Mouse (Mus musculus): ENCODE measurements around the gene Nppb. TPM values are rescaled to one million over a fixed set of nuclear protein-coding genes. Genes with fewer than 3 reads are reported as not detected.

Gene Nppb
- polyA plus RNA-seq, 1 experiment from 2014 or later: 0.21 TPM

DNA sequence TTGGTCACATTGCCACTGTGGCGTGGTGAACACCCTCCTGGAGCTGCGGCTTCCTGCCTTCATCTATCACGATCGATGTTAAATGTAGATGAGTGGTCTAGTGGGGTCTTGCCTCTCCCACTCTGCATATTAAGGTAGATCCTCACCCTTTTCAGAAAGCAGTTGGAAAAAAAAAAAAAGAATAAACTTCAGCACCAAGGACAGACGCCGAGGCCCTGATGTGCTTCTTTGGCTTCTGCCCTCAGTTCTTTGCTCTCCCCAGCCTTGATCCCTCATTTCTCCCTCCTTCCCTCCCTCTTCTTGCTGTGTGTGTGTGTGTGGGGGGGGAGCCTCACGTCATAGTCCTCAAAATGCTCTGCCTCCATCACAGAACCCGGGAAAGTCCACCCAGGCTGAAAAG lies 16.3 kb downstream of the Nppb start:
- Histone ChIP-seq H3K4me3 (ENCODE audit: low read length) (no peak overlapping the region), H3K4me1 (ENCODE audit: insufficient read depth, low read length) (no peaks in the 10 kb centered on the region), H3K27ac (ENCODE audit: low read length) (no peak overlapping the region), H3K27me3 (ENCODE audit: insufficient read depth, low read length) (no peaks in the 10 kb centered on the region), H3K9ac (replicated peaks; ENCODE audit: low read length) (no peak overlapping the region), H3K4me2 (replicated peaks; ENCODE audit: low read depth, low read length) (no peak overlapping the region), H3K9me3 (ENCODE audit: low read length) (no peaks in the 10 kb centered on the region), H3K36me3 (ENCODE audit: insufficient read depth, low read length) (peaks cover 22% of the 10 kb centered on the region)
- 49% methylated on average over 8 of the region's 8 CpGs for WGBS
- no peak for ATAC-seq (ENCODE audit: low FRiP score, low TSS enrichment)

DNA sequence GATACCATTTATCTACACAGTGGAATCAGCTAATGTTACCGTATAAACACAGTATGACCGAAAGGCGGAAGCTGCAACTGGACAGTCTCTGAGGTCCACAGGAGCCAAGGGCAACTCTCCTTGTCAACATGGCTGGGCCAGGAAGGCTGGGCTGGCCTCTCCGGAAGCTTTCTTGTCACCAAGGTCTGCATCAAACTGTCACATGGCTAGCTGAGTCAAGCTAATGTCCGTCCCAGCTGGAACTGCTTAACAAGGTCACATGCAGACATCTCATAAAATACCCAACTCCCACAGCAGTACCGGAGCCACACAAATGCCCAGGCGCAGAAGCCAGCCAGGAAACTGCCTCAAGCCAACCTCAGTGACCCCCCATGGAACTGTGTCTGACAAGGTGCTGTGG lies 18.8 kb downstream of the Nppb start:
- no peak for ATAC-seq (ENCODE audit: low FRiP score, low TSS enrichment)

DNA sequence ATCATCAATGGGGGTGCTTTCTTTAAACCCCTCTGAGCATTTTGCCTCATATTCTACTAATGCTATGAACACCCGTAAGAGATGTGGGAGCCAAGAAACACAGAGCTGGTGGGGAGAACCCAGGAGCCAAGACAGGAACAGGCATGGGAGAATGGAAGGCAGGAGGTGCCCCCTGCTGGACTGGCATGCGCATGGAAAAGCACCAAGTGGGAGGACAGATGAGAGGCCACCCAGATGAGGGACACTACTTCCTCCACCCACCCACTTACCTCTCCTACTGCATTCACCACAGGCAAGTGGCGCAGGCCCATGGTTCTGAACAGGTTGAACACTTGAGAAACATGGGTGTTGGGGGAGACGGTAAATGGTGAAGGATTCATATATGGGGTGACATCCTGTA lies 22.8 kb downstream of the Nppb start:
- H3K36me3 ChIP-seq (ENCODE audit: insufficient read depth, low read length): peaks cover 84% of the 10 kb centered on the region
- ATAC-seq (ENCODE audit: low FRiP score, low TSS enrichment): no peak
- no peak overlapping the region for H3K27ac ChIP-seq (ENCODE audit: low read length)
- H3K27me3 ChIP-seq (ENCODE audit: insufficient read depth, low read length): no peaks in the 10 kb centered on the region
- no peaks in the 10 kb centered on the region for H3K9me3 ChIP-seq (ENCODE audit: low read length)
- no peak overlapping the region for H3K4me3 ChIP-seq (ENCODE audit: low read length)
- no peak overlapping the region for H3K9ac ChIP-seq (replicated peaks; ENCODE audit: low read length)
- WGBS: 82% methylated on average over 4 of the region's 4 CpGs
- no peak overlapping the region for H3K4me2 ChIP-seq (replicated peaks; ENCODE audit: low read depth, low read length)
- H3K4me1 ChIP-seq (ENCODE audit: insufficient read depth, low read length): no peaks in the 10 kb centered on the region

More for the DNA sequence above, 18.8 kb downstream of the Nppb start:
- no peaks in the 10 kb centered on the region for H3K4me1 ChIP-seq (ENCODE audit: insufficient read depth, low read length)
- 52% methylated on average over 7 of the region's 7 CpGs for WGBS
- no peak overlapping the region for H3K4me3 ChIP-seq (ENCODE audit: low read length)
- no peak overlapping the region for H3K27ac ChIP-seq (ENCODE audit: low read length)
- no peaks in the 10 kb centered on the region for H3K9me3 ChIP-seq (ENCODE audit: low read length)
- no peak overlapping the region for H3K9ac ChIP-seq (replicated peaks; ENCODE audit: low read length)
- H3K4me2 ChIP-seq (replicated peaks; ENCODE audit: low read depth, low read length): no peak overlapping the region
- H3K36me3 ChIP-seq (ENCODE audit: insufficient read depth, low read length): peaks cover 46% of the 10 kb centered on the region
- no peaks in the 10 kb centered on the region for H3K27me3 ChIP-seq (ENCODE audit: insufficient read depth, low read length)

DNA sequence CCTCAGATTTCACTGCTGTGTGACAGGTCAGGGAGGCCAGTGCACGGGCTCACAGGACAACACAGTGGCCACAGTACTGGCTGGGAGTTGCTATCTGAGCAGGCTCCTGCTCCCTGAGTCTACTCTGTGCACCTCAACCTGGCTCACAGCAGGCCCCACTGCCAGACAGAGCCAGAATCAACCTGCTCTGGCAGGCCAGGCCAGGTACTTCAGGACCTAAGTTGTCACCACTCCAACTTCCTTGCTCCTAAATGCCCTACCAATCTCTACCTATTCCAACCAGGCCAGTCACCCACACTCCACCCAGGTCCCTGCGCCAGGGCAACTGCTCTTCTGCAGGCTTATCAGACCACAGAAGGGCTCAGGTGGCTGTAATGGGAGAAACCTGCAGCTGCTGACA lies 24.1 kb downstream of the Nppb start:
- Histone ChIP-seq H3K9ac (replicated peaks; ENCODE audit: low read length) (no peak overlapping the region), H3K4me1 (ENCODE audit: insufficient read depth, low read length) (no peaks in the 10 kb centered on the region), H3K27ac (ENCODE audit: low read length) (no peak overlapping the region), H3K9me3 (ENCODE audit: low read length) (no peaks in the 10 kb centered on the region), H3K4me2 (replicated peaks; ENCODE audit: low read depth, low read length) (no peak overlapping the region), H3K36me3 (ENCODE audit: insufficient read depth, low read length) (peaks cover 96% of the 10 kb centered on the region), H3K27me3 (ENCODE audit: insufficient read depth, low read length) (no peaks in the 10 kb centered on the region), H3K4me3 (ENCODE audit: low read length) (no peak overlapping the region)
- no peak for ATAC-seq (ENCODE audit: low FRiP score, low TSS enrichment)
- 90% methylated on average over 2 of the region's 2 CpGs for WGBS

DNA sequence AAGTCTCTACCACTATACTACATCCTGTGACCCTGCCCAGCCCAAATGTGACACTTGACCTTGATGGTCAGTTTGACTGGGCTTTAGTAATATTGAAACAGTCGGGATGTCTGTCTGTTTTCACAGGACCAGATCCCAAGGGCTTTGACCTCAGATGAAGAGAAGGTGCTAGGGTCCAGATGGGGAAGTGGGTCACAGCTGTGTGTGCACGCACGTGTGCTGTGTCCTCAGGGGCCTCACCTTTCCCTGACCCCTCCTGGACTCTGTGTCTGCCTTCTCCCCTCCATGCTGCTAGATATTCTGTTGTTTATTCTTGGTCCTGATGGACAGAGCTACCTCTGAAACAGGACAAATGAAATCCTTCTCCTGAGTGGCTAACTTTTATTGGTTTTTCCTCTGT lies 25.7 kb downstream of the Nppb start:
- no peak overlapping the region for H3K4me3 ChIP-seq (ENCODE audit: low read length)
- 72% methylated on average over 3 of the region's 3 CpGs for WGBS
- H3K27ac ChIP-seq (ENCODE audit: low read length): no peak overlapping the region
- no peaks in the 10 kb centered on the region for H3K9me3 ChIP-seq (ENCODE audit: low read length)
- H3K36me3 ChIP-seq (ENCODE audit: insufficient read depth, low read length): peaks cover 95% of the 10 kb centered on the region
- no peak overlapping the region for H3K4me2 ChIP-seq (replicated peaks; ENCODE audit: low read depth, low read length)
- H3K27me3 ChIP-seq (ENCODE audit: insufficient read depth, low read length): no peaks in the 10 kb centered on the region
- H3K4me1 ChIP-seq (ENCODE audit: insufficient read depth, low read length): no peaks in the 10 kb centered on the region
- no peak overlapping the region for H3K9ac ChIP-seq (replicated peaks; ENCODE audit: low read length)
- ATAC-seq (ENCODE audit: low FRiP score, low TSS enrichment): no peak

DNA sequence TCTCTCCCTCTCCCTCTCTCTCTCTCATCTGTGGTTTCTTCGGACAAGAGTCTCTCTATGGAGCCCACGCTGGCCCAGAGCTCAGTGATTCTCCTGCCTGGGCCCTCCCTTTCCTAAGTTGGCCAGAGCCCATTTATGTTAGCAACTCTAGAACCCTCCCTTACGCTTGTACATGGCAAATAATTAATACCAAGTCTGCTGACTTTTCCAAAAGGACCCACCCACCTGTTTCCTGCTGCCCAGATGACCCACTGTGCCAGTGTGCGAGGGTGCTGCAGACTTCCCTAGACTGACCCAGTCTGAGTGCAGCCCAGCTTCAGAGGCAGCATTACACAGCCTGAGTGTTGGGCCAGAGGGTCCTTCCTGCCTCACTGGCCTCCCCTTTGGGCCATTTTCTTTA lies 26.6 kb downstream of the Nppb start:
- no peak overlapping the region for H3K4me2 ChIP-seq (replicated peaks; ENCODE audit: low read depth, low read length)
- H3K9me3 ChIP-seq (ENCODE audit: low read length): no peaks in the 10 kb centered on the region
- H3K27me3 ChIP-seq (ENCODE audit: insufficient read depth, low read length): no peaks in the 10 kb centered on the region
- ATAC-seq (ENCODE audit: low FRiP score, low TSS enrichment): no peak
- no peak overlapping the region for H3K27ac ChIP-seq (ENCODE audit: low read length)
- no peak overlapping the region for H3K4me3 ChIP-seq (ENCODE audit: low read length)
- 93% methylated on average over 4 of the region's 4 CpGs for WGBS
- no peak overlapping the region for H3K9ac ChIP-seq (replicated peaks; ENCODE audit: low read length)
- no peaks in the 10 kb centered on the region for H3K4me1 ChIP-seq (ENCODE audit: insufficient read depth, low read length)
- peaks cover 95% of the 10 kb centered on the region for H3K36me3 ChIP-seq (ENCODE audit: insufficient read depth, low read length)

DNA sequence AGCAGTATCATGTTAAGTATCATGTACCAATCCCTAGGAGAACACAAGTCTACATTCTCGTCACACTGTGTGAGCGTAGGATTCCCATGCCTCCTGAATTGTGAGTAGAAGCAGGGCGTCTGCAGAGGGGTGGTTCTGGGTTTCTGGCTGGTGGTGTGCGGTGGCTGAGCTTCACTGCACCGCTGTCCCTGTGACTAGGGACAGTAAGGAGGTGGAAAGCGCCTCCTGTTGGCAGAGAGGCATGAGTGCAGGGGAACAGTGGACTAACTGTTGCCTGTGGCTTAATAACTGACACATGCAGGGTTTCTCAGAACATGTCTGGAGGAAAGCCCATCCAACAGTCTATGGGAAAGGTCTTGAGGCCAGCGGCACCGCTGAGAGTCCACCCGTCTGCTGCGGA lies 29.8 kb downstream of the Nppb start:
- 88% methylated on average over 10 of the region's 10 CpGs for WGBS

DNA sequence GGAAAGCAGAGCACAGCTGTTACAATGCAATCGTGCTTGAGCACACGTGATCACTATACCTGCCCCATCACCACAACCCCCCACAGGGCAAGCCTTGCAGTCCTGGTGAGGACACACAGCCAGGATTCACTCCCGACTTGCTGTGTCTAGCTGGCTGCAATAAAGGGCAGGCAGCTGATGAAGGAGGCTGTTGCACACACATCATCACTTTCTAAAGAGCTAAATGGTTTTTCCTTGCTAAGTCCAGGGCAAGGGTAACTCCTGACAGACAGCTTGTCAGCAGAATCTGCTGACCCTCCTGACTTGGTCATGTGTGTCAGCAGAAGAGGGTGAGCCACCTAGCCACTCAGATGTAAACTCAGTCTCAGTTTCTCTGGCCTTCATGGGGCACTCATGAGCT lies 31.4 kb downstream of the Nppb start:
- Histone ChIP-seq H3K9ac (replicated peaks; ENCODE audit: low read length) (no peak overlapping the region), H3K27ac (ENCODE audit: low read length) (no peak overlapping the region), H3K4me1 (ENCODE audit: insufficient read depth, low read length) (no peaks in the 10 kb centered on the region), H3K4me2 (replicated peaks; ENCODE audit: low read depth, low read length) (no peak overlapping the region), H3K4me3 (ENCODE audit: low read length) (no peak overlapping the region), H3K36me3 (ENCODE audit: insufficient read depth, low read length) (peaks cover 90% of the 10 kb centered on the region), H3K9me3 (ENCODE audit: low read length) (no peaks in the 10 kb centered on the region), H3K27me3 (ENCODE audit: insufficient read depth, low read length) (no peaks in the 10 kb centered on the region)
- WGBS: 79% methylated on average over 3 of the region's 3 CpGs
- ATAC-seq (ENCODE audit: low FRiP score, low TSS enrichment): no peak

More for the DNA sequence above, 29.8 kb downstream of the Nppb start:
- Histone ChIP-seq H3K4me2 (replicated peaks; ENCODE audit: low read depth, low read length) (no peak overlapping the region), H3K27ac (ENCODE audit: low read length) (no peak overlapping the region), H3K9ac (replicated peaks; ENCODE audit: low read length) (no peak overlapping the region), H3K4me1 (ENCODE audit: insufficient read depth, low read length) (no peaks in the 10 kb centered on the region), H3K27me3 (ENCODE audit: insufficient read depth, low read length) (no peaks in the 10 kb centered on the region), H3K4me3 (ENCODE audit: low read length) (no peak overlapping the region), H3K9me3 (ENCODE audit: low read length) (no peaks in the 10 kb centered on the region), H3K36me3 (ENCODE audit: insufficient read depth, low read length) (peaks cover 93% of the 10 kb centered on the region)
- ATAC-seq (ENCODE audit: low FRiP score, low TSS enrichment): no peak

DNA sequence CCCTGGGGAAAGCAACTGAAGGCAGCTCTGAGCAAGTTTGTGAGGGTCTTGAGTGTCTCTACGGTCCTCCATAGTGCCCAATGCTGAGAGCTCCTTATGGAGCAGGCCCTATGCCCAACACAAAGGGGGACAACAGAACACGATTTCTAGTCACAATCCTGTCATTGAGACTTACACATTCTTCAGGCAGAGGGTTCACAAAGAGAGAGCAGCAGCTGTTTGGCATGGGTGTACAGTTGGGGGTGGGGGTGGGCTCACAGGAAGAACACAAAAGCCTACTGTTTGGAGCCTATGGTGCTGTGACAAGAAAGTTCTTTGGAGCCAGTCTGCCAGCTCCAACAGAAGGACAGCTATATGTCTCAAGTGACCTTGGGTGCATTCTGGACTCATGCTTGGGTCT lies 32.8 kb downstream of the Nppb start:
- WGBS: 81% methylated on average over 2 of the region's 2 CpGs
- H3K27me3 ChIP-seq (ENCODE audit: insufficient read depth, low read length): no peaks in the 10 kb centered on the region
- H3K4me1 ChIP-seq (ENCODE audit: insufficient read depth, low read length): no peaks in the 10 kb centered on the region
- H3K9ac ChIP-seq (replicated peaks; ENCODE audit: low read length): no peak overlapping the region
- no peak overlapping the region for H3K4me3 ChIP-seq (ENCODE audit: low read length)
- no peak overlapping the region for H3K4me2 ChIP-seq (replicated peaks; ENCODE audit: low read depth, low read length)
- peaks cover 90% of the 10 kb centered on the region for H3K36me3 ChIP-seq (ENCODE audit: insufficient read depth, low read length)
- ATAC-seq (ENCODE audit: low FRiP score, low TSS enrichment): no peak
- no peak overlapping the region for H3K27ac ChIP-seq (ENCODE audit: low read length)
- H3K9me3 ChIP-seq (ENCODE audit: low read length): no peaks in the 10 kb centered on the region

DNA sequence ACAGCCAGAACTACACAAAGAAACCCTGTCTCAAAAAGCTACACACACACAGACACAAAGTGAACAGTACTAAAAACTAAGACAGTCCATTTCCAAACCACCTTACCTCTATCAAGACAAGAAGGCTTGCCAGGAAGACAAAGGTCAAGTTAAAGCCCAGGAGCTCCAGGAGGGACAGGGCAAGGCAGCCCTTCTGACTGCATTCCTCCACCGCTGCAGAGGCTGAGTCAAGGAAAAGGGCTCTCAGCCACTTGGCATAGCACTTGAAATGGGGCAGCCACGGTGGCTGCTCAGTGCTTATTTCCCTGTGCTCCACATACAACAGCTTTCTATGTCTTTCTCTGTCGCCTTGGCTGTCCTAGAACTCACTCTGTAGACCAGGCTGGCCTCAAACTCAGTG lies 38.4 kb downstream of the Nppb start:
- H3K4me1 ChIP-seq (ENCODE audit: insufficient read depth, low read length): no peaks in the 10 kb centered on the region
- H3K36me3 ChIP-seq (ENCODE audit: insufficient read depth, low read length): peaks cover 68% of the 10 kb centered on the region
- ATAC-seq (ENCODE audit: low FRiP score, low TSS enrichment): no peak
- no peak overlapping the region for H3K27ac ChIP-seq (ENCODE audit: low read length)
- 96% methylated on average over 3 of the region's 3 CpGs for WGBS
- H3K9ac ChIP-seq (replicated peaks; ENCODE audit: low read length): no peak overlapping the region
- no peaks in the 10 kb centered on the region for H3K27me3 ChIP-seq (ENCODE audit: insufficient read depth, low read length)
- no peak overlapping the region for H3K4me2 ChIP-seq (replicated peaks; ENCODE audit: low read depth, low read length)
- no peak overlapping the region for H3K4me3 ChIP-seq (ENCODE audit: low read length)
- H3K9me3 ChIP-seq (ENCODE audit: low read length): no peaks in the 10 kb centered on the region

DNA sequence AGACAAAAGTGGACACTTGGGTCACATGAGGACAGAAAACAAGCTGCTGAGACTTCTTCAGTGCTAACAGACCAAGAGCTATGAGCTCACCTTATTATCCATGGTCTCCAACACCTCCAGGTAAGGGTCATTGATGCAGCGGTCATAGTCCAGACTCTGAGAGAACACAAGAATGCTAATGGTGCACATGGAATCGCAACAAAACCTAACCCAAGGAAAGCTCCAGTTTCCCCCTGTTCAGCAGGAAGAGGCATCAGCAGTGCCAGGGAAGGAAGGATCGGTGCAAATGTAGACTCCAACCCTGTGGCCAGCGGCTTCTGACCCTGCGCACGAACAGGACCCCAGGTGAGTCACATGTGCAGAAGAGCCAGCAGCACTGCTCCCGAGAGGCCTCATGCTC lies 43.7 kb downstream of the Nppb start:
- Histone ChIP-seq H3K27me3 (ENCODE audit: insufficient read depth, low read length) (no peaks in the 10 kb centered on the region), H3K4me1 (ENCODE audit: insufficient read depth, low read length) (no peaks in the 10 kb centered on the region), H3K4me2 (replicated peaks; ENCODE audit: low read depth, low read length) (no peak overlapping the region), H3K36me3 (ENCODE audit: insufficient read depth, low read length) (peaks cover 30% of the 10 kb centered on the region), H3K27ac (ENCODE audit: low read length) (no peak overlapping the region), H3K4me3 (ENCODE audit: low read length) (no peak overlapping the region), H3K9me3 (ENCODE audit: low read length) (no peaks in the 10 kb centered on the region), H3K9ac (replicated peaks; ENCODE audit: low read length) (no peak overlapping the region)
- ATAC-seq (ENCODE audit: low FRiP score, low TSS enrichment): no peak
- WGBS: 93% methylated on average over 7 of the region's 7 CpGs
